Mouse (Mus musculus) midbrain, embryonic 12.5 days (tissue): ENCODE results near the gene Echdc2. TPM values are rescaled to one million over a fixed set of nuclear protein-coding genes. Genes with fewer than 3 reads are reported as not detected.
"Not testable (repeated sequence)": the region's sequence is repeated elsewhere in the genome, so short reads cannot be mapped to it uniquely, and the experiment has no call there.

Experiments used
- ATAC-seq: fragments of 200-750 bp; cut with Nextera tagmentation; 2 replicates; pipeline ENCODE4 v1.8.0; 2017; ENCODE audit warnings: low read depth, moderate TSS enrichment, moderate library complexity; ENCODE audit not compliant: low FRiP score
- H3K27ac ChIP-seq: fragments of 300-500 bp; sonication (generic); replicated peaks from 2 replicates; pipeline ENCODE4 v1.5.1; 2016; ENCODE audit warnings: mild to moderate bottlenecking
- H3K27me3 ChIP-seq: fragments of 300-500 bp; sonication (generic); 2 replicates; pipeline ENCODE4 v1.6.1; 2016; ENCODE audit warnings: mild to moderate bottlenecking
- H3K36me3 ChIP-seq: fragments of 300-500 bp; sonication (generic); 2 replicates; pipeline ENCODE4 v1.6.1; 2016
- H3K4me1 ChIP-seq: fragments of 300-500 bp; sonication (generic); 2 replicates; pipeline ENCODE4 v1.6.1; 2016
- H3K4me2 ChIP-seq: fragments of 300-500 bp; sonication (generic); replicated peaks from 2 replicates; pipeline ENCODE4 v1.6.1; 2016; ENCODE audit warnings: mild to moderate bottlenecking, moderate library complexity
- H3K4me3 ChIP-seq: fragments of 300-500 bp; sonication (generic); 2 replicates; pipeline ENCODE4 v1.5.1; 2016; ENCODE audit warnings: mild to moderate bottlenecking
- H3K9ac ChIP-seq: fragments of 300-500 bp; sonication (generic); replicated peaks from 2 replicates; pipeline ENCODE4 v1.6.1; 2016; ENCODE audit warnings: mild to moderate bottlenecking, moderate library complexity
- H3K9me3 ChIP-seq: fragments of 300-500 bp; sonication (generic); 2 replicates; pipeline ENCODE4 v1.6.1; 2016; ENCODE audit warnings: mild to moderate bottlenecking
- WGBS: fragments of 180-500 bp; shearing (Covaris S2); methylation state at CpG from one replicate; pipeline ENCODE4 v1.1.7; 2016; 5-methylcytosine and 5-hydroxymethylcytosine counted together
- polyA plus RNA-seq: library from polyadenylated mRNA; unstranded; fragments of >200 nt; fragmentation: Nextera tagmentation; extraction: Ambion mirVana; gene quantifications from 2 replicates; pipeline ENCODE4 v1.2.1, GENCODE M21; 2016

Echdc2 gene
- polyA plus RNA-seq, 1 experiment from 2014 or later, result 11.1 TPM

DNA sequence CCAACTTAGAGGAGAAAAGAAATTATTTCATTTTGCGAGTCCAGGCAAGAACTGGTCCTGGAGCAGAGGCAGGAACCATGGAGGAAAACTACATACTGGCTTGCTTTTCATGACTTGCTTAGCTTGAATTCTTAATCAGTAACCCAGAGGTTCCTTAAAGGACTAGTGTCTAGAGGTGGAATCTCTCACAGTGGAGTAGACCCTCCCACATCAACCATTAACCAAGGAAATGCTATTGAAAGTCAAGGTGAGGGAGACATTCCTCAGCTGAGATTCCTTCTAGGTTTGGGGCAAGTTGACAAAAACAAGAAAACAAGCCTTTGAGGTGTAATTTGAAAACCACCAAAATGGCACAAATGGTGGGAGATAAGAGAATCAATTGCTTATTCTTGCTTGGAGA, 20.4 kb upstream of the Echdc2 start, which contains the start of gene Scp2:
Gene Scp2, minus strand, starts transcription at position 119 of the 400 bp plus-strand sequence.
- H3K9ac ChIP-seq, result no peak within 1 kb of the TSS
- H3K9me3 ChIP-seq, result 0 out of 2 replicates have a peak, but pooled peaks cover 5% of the 10 kb centered on the region
- H3K27ac ChIP-seq, result no peak within 1 kb of the TSS
- H3K4me1 ChIP-seq, result no peaks in the 10 kb centered on the region
- ATAC-seq, result no peak
- H3K36me3 ChIP-seq, result no peaks in the 10 kb centered on the region
- no peak within 1 kb of the TSS for H3K4me3 ChIP-seq
- WGBS, result 85% methylated on average over 1 of the region's 1 CpGs
- H3K27me3 ChIP-seq, result no peaks in the 10 kb centered on the region
- no peak within 1 kb of the TSS for H3K4me2 ChIP-seq

DNA sequence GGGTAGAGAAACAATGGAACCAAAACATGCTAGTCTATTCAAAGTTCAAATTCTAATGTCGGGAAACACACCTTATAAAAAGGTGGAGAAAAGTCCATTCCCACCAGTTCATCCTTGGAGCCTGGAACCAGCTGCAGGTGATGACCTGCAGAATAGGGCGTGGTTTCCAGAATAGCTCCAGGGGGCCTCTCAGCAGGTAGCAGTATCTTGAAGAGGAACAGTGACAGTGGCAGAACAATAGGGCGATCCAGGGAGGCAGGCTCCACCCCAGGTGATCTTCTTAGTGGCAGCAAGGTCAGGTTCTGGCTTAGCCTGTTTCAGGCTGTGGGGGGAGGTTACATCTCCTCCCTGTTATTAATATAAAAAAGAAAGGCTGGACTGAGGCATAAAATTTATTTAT, 19.7 kb upstream of the Echdc2 start:
- not testable (repeated sequence) for H3K9ac ChIP-seq, H3K4me3 ChIP-seq
- WGBS, result 41% methylated on average over 3 of the region's 3 CpGs

DNA sequence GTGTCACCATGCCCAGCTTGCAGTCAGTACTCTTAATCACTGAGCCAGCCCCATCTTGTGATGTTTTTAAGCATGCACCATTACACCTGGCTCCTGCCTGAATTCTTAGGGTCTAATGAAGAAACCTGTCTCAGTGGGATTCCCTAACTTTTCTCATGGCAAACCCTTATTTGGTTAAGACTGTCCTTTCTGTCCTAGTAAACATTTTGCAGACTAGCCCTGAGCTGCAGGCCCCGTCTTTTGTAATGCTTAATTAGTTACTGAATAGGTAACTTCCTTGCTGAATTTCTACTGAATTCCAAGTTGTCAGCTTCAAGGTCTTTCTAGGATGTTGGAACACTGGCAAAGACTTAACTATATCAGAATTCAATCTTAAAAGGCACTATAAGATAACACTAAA, 10.1 kb upstream of the Echdc2 start:
- not testable (repeated sequence) for H3K4me2 ChIP-seq, H3K9ac ChIP-seq, ATAC-seq, H3K36me3 ChIP-seq, H3K27ac ChIP-seq, H3K27me3 ChIP-seq, H3K4me3 ChIP-seq, H3K4me1 ChIP-seq
- WGBS, result 84% methylated on average over 1 of the region's 1 CpGs
- H3K9me3 ChIP-seq, result 0 out of 2 replicates have a peak, but pooled peaks cover 12% of the 10 kb centered on the region

More for the DNA sequence above, 19.7 kb upstream of the Echdc2 start:
- ATAC-seq, H3K27me3 ChIP-seq, H3K4me2 ChIP-seq, H3K9me3 ChIP-seq, H3K36me3 ChIP-seq, H3K27ac ChIP-seq, H3K4me1 ChIP-seq: not testable (repeated sequence)

DNA sequence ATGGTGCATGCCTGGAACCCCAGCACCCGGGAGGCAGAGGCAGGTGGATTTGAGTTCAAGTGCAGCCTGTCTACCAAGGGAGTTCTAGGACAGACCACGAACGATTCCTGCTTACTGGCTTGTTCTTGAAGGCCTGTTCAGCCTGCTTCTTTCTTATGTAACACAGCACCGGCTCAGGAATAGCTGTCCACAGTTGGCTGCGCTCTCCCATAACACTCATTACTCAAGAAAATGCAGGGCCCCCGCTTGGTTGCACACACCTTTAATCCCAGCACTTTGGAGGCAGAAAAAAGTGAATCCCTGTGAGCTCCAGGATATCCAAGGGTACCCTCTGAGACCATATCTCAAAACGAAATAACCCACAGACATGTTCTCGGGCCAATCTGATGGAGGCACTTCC, 3.3 kb upstream of the Echdc2 start:
- Histone ChIP-seq H3K4me3 (no peak overlapping the region), H3K9ac (no peak overlapping the region), H3K9me3 (0 out of 2 replicates have a peak, but pooled peaks cover under 1% of the 10 kb centered on the region), H3K27ac (no peak overlapping the region), H3K4me1 (peaks cover 7% of the 10 kb centered on the region; the same call in 1 of the 2 replicates), H3K27me3 (peaks cover 19% of the 10 kb centered on the region), H3K36me3 (no peaks in the 10 kb centered on the region), H3K4me2 (no peak overlapping the region)
- ATAC-seq, result no peak
- 90% methylated on average over 8 of the region's 8 CpGs for WGBS

DNA sequence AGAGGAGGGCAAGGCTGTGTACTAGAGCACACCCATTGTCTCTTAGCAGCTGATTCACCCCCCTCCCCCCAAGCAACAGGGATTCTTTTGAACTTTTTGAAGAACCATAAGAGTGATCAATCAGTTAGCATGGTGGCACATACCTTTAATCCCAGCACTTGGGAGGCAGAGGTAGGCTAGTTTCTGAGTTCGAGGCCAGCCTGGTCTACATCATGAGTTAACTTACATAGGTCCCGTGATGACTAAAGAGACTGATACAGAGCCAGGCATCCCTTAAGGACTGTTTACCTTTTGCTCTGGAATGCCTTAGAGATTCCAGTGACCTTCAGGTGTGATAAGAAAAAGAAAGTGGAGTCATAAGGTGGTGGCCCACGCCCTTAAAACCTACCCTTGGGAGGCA, 1.9 kb upstream of the Echdc2 start:
- ATAC-seq, result no peak
- H3K27ac ChIP-seq, result no peak overlapping the region
- H3K9ac ChIP-seq, result no peak overlapping the region
- H3K27me3 ChIP-seq, result peaks cover 19% of the 10 kb centered on the region
- H3K36me3 ChIP-seq, result no peaks in the 10 kb centered on the region
- no peaks in the 10 kb centered on the region for H3K9me3 ChIP-seq
- H3K4me2 ChIP-seq, result no peak overlapping the region
- H3K4me1 ChIP-seq, result peaks cover 7% of the 10 kb centered on the region; the same call in 1 of the 2 replicates
- WGBS, result 85% methylated on average over 3 of the region's 3 CpGs
- no peak overlapping the region for H3K4me3 ChIP-seq

DNA sequence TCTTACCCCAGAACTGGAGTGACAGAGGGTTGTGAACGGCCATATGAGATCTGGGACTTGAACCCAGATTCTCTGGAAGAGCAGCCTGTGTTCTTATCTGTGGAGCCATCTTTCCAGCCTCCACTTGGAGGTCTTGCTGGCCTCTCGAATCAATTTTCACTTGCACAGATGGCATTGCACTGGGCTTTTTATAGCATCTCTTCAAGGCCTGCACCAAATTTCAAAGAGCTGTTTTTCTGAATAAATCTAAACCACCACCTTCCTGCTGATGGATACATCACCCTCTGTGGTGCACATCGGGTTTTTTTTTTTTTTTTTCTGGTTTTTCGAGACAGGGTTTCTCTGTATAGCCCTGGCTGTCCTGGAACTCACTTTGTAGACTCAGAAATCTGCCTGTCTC, 1.6 kb downstream of the Echdc2 start:
- Histone ChIP-seq H3K4me2 (no peak overlapping the region), H3K4me1 (peaks cover 7% of the 10 kb centered on the region; the same call in 1 of the 2 replicates), H3K27me3 (peaks cover 19% of the 10 kb centered on the region), H3K36me3 (no peaks in the 10 kb centered on the region), H3K9ac (no peak overlapping the region), H3K9me3 (no peaks in the 10 kb centered on the region), H3K4me3 (no peak overlapping the region), H3K27ac (no peak overlapping the region)
- 84% methylated on average over 4 of the region's 4 CpGs for WGBS
- ATAC-seq, result no peak

DNA sequence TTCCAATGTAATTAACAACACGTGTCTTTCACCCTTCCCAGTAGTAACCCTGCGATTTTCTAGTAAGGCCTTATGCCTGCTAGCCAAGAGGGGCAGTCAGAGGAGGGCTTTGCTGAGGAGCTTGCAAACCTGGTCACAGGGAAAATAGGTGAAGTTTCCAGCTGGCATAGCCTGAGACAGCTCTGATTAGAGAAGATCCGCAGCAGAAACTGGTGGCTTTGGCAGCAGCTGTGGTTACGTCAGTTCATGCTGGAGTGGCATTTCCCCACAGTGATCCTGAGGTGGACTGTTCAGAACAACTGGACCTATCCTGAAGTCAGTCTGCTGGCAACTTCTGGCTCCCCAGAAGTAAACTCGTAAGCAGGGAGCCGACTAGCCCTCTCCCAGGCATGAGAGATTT, 2.8 kb downstream of the Echdc2 start:
- WGBS, result 86% methylated on average over 6 of the region's 6 CpGs
- Histone ChIP-seq H3K4me3 (no peak overlapping the region), H3K27me3 (peaks cover 19% of the 10 kb centered on the region), H3K36me3 (no peaks in the 10 kb centered on the region), H3K9me3 (no peaks in the 10 kb centered on the region), H3K9ac (no peak overlapping the region), H3K27ac (no peak overlapping the region), H3K4me1 (peaks cover 7% of the 10 kb centered on the region; the same call in 1 of the 2 replicates), H3K4me2 (no peak overlapping the region)
- no peak for ATAC-seq

DNA sequence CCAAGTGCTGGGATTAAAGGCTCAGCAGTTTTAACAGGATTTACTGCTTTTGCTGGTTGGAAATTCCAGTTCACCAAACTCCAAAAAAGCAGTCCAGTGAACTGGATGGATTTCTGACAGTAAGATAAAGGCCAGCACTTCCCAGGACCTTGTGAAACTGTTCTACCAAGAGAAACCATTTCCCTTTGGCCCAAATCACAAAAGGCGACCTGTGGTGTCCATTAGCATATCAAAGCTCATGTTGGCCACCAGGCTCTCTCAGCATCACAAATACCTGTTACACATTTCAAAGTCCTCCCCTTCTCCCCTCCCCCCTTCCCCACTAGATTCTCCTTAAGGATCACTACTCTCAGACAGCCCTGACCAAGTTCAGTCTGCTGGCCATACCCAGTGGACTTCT, 17.0 kb downstream of the Echdc2 start:
- WGBS, result 36% methylated on average over 1 of the region's 1 CpGs
- Histone ChIP-seq H3K36me3 (no peaks in the 10 kb centered on the region), H3K4me1 (no peaks in the 10 kb centered on the region), H3K9ac (no peak overlapping the region), H3K4me2 (no peak overlapping the region), H3K27ac (no peak overlapping the region), H3K4me3 (no peak overlapping the region), H3K9me3 (no peaks in the 10 kb centered on the region), H3K27me3 (0 out of 2 replicates have a peak, but pooled peaks cover 4% of the 10 kb centered on the region)
- ATAC-seq, result no peak

DNA sequence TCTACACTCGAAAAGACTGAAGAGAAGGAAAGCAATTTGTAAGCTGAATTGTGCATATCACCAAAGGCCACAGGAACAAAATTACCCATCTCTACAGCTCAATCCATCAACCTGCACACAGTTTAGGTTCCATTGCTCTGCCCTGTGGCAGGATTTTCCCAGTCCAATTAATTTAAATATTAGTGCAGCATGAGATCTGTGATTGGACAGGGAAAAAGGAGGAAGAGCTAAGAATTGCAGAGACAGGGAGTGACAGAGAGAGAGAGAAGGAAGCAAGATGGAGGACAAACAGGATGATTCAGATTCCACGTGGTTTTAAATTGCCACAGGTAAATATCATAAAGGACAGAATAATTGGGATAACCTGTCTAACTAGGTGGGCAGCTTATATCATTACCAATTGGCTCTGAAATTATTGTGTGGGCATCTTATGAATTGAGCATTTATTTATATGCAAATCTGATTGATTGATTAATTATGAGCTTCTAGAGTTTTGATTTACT, 27.6 kb downstream of the Echdc2 start:
- Histone ChIP-seq H3K9me3 (no peaks in the 10 kb centered on the region), H3K4me2 (no peak overlapping the region), H3K4me1 (no peaks in the 10 kb centered on the region), H3K9ac (no peak overlapping the region), H3K27me3 (no peaks in the 10 kb centered on the region), H3K36me3 (no peaks in the 10 kb centered on the region), H3K4me3 (no peak overlapping the region), H3K27ac (no peak overlapping the region)
- WGBS, result 73% methylated on average over 2 of the region's 2 CpGs
- no peak for ATAC-seq

DNA sequence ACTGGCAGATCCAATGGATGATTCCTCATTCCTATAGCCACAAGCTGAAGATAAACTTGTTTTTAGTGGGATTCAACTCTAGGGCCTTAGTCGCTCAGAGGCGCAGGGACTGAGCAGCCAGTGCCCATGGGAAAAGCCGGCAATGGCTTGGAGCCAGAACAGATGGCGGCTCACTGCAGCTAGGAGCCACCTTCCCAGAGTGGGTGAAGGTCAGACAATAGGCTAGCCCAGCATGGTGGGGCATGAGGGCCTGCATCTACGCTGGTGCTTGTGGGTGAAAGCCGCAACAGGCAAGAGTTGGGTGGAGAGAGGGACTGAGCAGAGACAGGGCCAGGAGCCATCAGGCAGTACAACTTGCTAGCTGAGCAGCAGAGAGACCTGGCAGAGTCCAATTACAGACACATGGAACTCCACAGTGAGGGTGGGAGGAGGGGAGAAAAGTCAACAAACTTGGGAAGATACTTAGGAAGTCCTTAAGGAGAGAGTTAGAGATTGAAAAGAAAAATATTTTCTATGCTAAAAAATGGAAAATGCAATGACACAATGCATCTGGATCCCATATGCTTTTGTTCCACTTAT, 31.1 kb downstream of the Echdc2 start:
- H3K27me3 ChIP-seq, result no peaks in the 10 kb centered on the region
- H3K9me3 ChIP-seq, result no peaks in the 10 kb centered on the region
- no peak overlapping the region for H3K27ac ChIP-seq
- no peaks in the 10 kb centered on the region for H3K36me3 ChIP-seq
- no peak overlapping the region for H3K4me3 ChIP-seq
- no peaks in the 10 kb centered on the region for H3K4me1 ChIP-seq
- 70% methylated on average over 6 of the region's 6 CpGs for WGBS
- ATAC-seq, result no peak
- no peak overlapping the region for H3K4me2 ChIP-seq
- H3K9ac ChIP-seq, result no peak overlapping the region

DNA sequence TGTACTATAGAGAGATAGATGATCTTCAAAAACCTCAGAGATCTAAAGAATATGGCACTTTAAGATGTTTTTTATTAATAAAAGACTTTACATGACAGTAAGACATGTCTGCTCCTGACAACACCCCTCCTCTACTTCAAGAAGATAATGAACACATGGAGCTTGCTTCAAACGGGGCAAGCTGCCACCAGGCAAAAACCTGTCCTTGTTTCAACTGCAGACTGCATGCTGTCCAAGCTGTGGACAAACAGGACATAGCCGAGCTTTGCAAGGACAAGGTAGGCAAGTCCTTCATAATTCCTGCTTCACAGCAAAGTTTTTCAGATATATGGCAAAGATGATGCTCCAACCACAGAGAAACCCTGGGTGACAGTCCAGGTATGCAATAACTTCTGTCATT, 34.0 kb downstream of the Echdc2 start:
- WGBS, result 79% methylated on average over 2 of the region's 2 CpGs

DNA sequence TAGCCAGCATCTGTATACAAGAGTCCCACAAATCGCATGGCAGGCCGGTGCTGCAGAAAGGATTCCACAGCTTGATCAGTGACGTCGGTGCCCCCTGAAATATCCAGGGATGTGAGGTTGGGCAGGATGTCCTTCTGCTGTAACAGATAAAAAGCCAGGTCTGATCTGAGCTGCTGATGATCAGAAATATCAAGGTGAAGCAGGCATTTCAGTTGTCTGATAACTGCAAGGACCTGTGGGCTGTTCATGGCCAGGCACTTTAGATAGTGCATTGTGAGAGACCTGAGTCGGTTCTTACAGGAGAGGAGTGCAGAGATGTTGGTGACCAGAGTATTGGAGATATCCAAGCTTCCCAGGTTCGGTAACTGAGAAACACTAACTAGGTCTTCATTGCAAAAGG, 39.4 kb downstream of the Echdc2 start:
- no peaks in the 10 kb centered on the region for H3K27me3 ChIP-seq
- H3K4me1 ChIP-seq, result no peaks in the 10 kb centered on the region
- WGBS, result 87% methylated on average over 6 of the region's 6 CpGs
- no peaks in the 10 kb centered on the region for H3K9me3 ChIP-seq
- H3K4me2 ChIP-seq, result no peak overlapping the region
- H3K27ac ChIP-seq, result no peak overlapping the region
- no peaks in the 10 kb centered on the region for H3K36me3 ChIP-seq
- no peak overlapping the region for H3K9ac ChIP-seq
- H3K4me3 ChIP-seq, result no peak overlapping the region
- ATAC-seq, result no peak

More for the DNA sequence above, 34.0 kb downstream of the Echdc2 start:
- Histone ChIP-seq H3K9ac (no peak overlapping the region), H3K4me3 (no peak overlapping the region), H3K36me3 (no peaks in the 10 kb centered on the region), H3K27ac (no peak overlapping the region), H3K4me1 (no peaks in the 10 kb centered on the region), H3K4me2 (no peak overlapping the region), H3K9me3 (no peaks in the 10 kb centered on the region), H3K27me3 (no peaks in the 10 kb centered on the region)
- ATAC-seq, result no peak

DNA sequence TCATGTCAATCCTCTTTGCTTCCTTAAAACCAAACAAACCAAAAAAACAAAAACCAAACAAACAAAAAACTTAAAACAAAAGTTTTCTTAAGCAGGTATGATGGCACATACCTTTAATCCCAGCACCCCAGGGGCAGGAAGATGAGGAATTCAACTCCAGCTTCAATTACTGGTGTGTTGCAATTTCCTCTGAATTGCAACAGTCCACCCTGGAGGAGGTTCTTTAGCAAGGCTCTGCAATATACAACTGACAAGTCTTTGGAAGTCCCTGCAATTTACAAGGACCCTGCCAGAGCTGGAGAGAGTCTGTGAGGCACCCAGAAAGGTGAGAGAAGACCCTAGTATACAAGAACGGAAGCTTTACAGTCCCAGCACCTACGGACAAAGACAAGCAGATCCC, 47.8 kb downstream of the Echdc2 start:
- Histone ChIP-seq H3K4me1 (peaks cover 9% of the 10 kb centered on the region), H3K36me3 (no peaks in the 10 kb centered on the region), H3K4me3 (no peak overlapping the region), H3K27me3 (peaks cover 33% of the 10 kb centered on the region), H3K9ac (no peak overlapping the region), H3K27ac (no peak overlapping the region), H3K9me3 (no peaks in the 10 kb centered on the region), H3K4me2 (no peak overlapping the region)
- 83% methylated on average over 2 of the region's 2 CpGs for whole genome bisulfite sequencing
- no peak for ATAC-seq
